Mouse (Mus musculus): Measurements from ENCODE around the gene Gng2. TPM values are rescaled to one million over a fixed set of nuclear protein-coding genes. Genes with fewer than 3 reads are reported as not detected.

Gene Gng2
- polyA plus RNA-seq, 1 experiment from 2014 or later: 39.9 TPM

DNA sequence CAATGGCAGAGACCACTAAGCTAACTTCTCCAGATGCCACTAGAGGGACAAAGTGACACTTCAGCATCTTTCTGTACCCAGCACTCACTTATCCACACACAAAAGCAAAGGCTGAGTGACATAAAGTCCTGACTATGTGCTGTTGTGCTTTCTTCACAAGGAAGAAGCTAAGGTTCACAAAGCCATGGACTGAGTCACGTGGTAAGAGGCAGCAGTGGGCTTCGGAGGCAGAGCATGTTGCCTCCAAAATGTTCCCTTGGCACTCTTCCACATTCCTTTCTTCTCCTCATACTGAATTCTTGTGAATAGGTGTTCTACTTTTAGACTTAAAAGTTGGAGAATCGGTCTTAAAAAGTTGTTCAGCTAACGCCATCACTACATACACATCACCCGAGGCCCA is 3.0 kb downstream of the Gng2 start:
- 36% methylated on average over 5 of the region's 5 CpGs for WGBS
- Histone ChIP-seq H3K4me2 (peak overlapping the region; percentile 70), H3K27ac (replicated peaks) (no peak overlapping the region), H3K9me3 (no peaks in the 10 kb centered on the region), H3K27me3 (replicated peaks) (no peaks in the 10 kb centered on the region), H3K9ac (peak overlapping the region; percentile 74; the same call in 1 of the 2 replicates), H3K4me3 (peak overlapping the region; percentile 42; the same call in 1 of the 2 replicates), H3K4me1 (peaks cover 41% of the 10 kb centered on the region), H3K36me3 (no peaks in the 10 kb centered on the region)
- no peak for ATAC-seq (ENCODE audit: extremely low read depth, insufficient number of reproducible peaks, low FRiP score, low TSS enrichment)

- no peak overlapping the region for H3K4me2 ChIP-seq
- WGBS: 74% methylated on average over 13 of the region's 13 CpGs
- no peak for ATAC-seq (ENCODE audit: extremely low read depth, insufficient number of reproducible peaks, low FRiP score, low TSS enrichment)
Measured at GRCm38 (mm10) chr14:19972316-19973029, 5.0 kb downstream of the Gng2 start.

GRCm38 (mm10) chr14:19970845-19971244 is 6.6 kb downstream of the Gng2 start:
- H3K27ac ChIP-seq (replicated peaks): no peak overlapping the region
- no peaks in the 10 kb centered on the region for H3K36me3 ChIP-seq
- no peak for ATAC-seq (ENCODE audit: extremely low read depth, insufficient number of reproducible peaks, low FRiP score, low TSS enrichment)
- no peak overlapping the region; the same call in 1 of the 2 replicates for H3K9ac ChIP-seq
- H3K4me3 ChIP-seq: no peak overlapping the region
- no peak overlapping the region for H3K4me2 ChIP-seq
- peaks cover 38% of the 10 kb centered on the region for H3K4me1 ChIP-seq
- no peaks in the 10 kb centered on the region for H3K9me3 ChIP-seq
- 55% methylated on average over 3 of the region's 3 CpGs for WGBS
- H3K27me3 ChIP-seq (replicated peaks): no peaks in the 10 kb centered on the region

More at GRCm38 (mm10) chr14:19972316-19973029, 5.0 kb downstream of the Gng2 start:
- Histone ChIP-seq H3K9me3 (no peaks in the 10 kb centered on the region), H3K27ac (replicated peaks) (no peak overlapping the region), H3K4me3 (no peak overlapping the region), H3K27me3 (replicated peaks) (no peaks in the 10 kb centered on the region), H3K9ac (no peak overlapping the region), H3K4me1 (peaks cover 39% of the 10 kb centered on the region), H3K36me3 (no peaks in the 10 kb centered on the region)

GRCm38 (mm10) chr14:19970106-19970785 is 7.2 kb downstream of the Gng2 start:
- ATAC-seq (ENCODE audit: extremely low read depth, insufficient number of reproducible peaks, low FRiP score, low TSS enrichment): no peak
- WGBS: 80% methylated on average over 6 of the region's 6 CpGs
- Histone ChIP-seq H3K4me1 (peaks cover 35% of the 10 kb centered on the region), H3K4me3 (no peak overlapping the region), H3K27me3 (replicated peaks) (no peaks in the 10 kb centered on the region), H3K9me3 (no peaks in the 10 kb centered on the region; the same call in 1 of the 2 replicates), H3K9ac (no peak overlapping the region; the same call in 1 of the 2 replicates), H3K36me3 (no peaks in the 10 kb centered on the region), H3K4me2 (no peak overlapping the region), H3K27ac (replicated peaks) (no peak overlapping the region)

GRCm38 (mm10) chr14:19969566-19969965 is 7.9 kb downstream of the Gng2 start:
- no peak overlapping the region for H3K4me2 ChIP-seq
- no peaks in the 10 kb centered on the region for H3K27me3 ChIP-seq (replicated peaks)
- no peaks in the 10 kb centered on the region; the same call in 1 of the 2 replicates for H3K9me3 ChIP-seq
- ATAC-seq (ENCODE audit: extremely low read depth, insufficient number of reproducible peaks, low FRiP score, low TSS enrichment): no peak
- no peak overlapping the region for H3K27ac ChIP-seq (replicated peaks)
- 77% methylated on average over 1 of the region's 1 CpGs for WGBS
- H3K4me1 ChIP-seq: peaks cover 28% of the 10 kb centered on the region
- H3K36me3 ChIP-seq: no peaks in the 10 kb centered on the region
- H3K9ac ChIP-seq: no peak overlapping the region
- H3K4me3 ChIP-seq: no peak overlapping the region

DNA sequence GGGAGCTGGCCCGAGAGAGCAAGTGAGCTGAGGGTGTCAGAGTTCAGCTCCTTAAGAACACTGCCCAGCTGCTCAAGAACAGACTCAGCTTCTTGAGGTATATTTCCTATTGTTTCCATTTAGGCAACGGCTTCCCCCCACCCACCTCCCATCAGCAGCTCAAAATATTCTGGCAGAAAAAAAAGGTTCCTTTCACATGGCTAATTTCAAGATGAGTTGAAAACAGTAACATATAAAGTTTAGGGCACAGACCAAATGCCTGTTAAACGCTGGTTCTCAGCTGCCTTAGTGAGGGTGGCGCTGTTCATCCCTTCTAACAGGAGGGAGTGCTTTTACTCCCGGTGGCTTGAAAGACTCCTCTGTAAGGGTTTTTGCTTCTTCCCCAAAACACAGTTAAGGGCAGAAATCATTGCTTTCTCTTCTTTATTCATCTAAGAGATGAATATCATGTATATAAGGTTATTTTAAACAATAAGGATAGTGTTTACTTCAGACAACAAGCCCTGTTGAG is 8.4 kb downstream of the Gng2 start:
- Histone ChIP-seq H3K36me3 (no peaks in the 10 kb centered on the region), H3K27ac (replicated peaks) (no peak overlapping the region), H3K4me1 (peaks cover 24% of the 10 kb centered on the region), H3K9me3 (no peaks in the 10 kb centered on the region; the same call in 1 of the 2 replicates), H3K4me2 (no peak overlapping the region), H3K27me3 (replicated peaks) (no peaks in the 10 kb centered on the region), H3K9ac (no peak overlapping the region), H3K4me3 (no peak overlapping the region)
- ATAC-seq (ENCODE audit: extremely low read depth, insufficient number of reproducible peaks, low FRiP score, low TSS enrichment): no peak
- 58% methylated on average over 5 of the region's 5 CpGs for WGBS

DNA sequence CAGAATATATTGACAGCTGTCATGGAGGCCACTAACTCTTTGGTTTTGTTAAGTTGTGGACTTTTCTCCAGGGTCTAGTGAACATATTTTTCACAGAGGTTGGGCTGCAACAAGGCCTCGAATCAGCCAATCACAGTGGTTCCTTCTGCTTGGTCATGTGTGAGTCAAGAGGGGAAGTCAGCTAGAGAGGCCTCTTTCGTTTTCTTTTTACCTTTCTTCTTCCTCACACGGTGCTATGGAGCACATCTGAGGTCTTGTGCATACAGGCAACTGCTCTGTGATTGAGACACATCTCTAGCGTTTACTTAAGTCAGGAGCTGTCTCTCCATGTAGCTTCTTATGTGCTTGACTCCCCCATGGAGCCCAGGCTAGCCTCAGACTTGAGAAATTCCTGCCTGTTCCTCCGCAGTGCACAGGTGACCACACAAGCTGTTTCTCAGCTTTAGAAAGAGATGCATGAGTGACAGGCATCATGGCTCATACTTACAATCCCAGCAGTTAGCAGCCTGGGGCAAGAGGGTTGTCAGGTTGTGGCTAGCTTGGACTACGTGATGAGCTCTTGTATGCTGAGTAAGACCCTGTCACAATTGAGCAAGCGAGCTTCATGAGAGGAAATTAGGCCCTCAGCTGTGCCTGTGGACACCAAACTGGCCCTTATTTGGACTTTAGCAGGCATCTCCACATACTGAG is 9.0 kb downstream of the Gng2 start:
- no peak overlapping the region for H3K27ac ChIP-seq (replicated peaks)
- H3K4me3 ChIP-seq: no peak overlapping the region
- no peak overlapping the region for H3K4me2 ChIP-seq
- H3K4me1 ChIP-seq: peaks cover 24% of the 10 kb centered on the region
- 75% methylated on average over 7 of the region's 7 CpGs for WGBS
- no peaks in the 10 kb centered on the region for H3K27me3 ChIP-seq (replicated peaks)
- H3K9me3 ChIP-seq: no peaks in the 10 kb centered on the region; the same call in 1 of the 2 replicates
- ATAC-seq (ENCODE audit: extremely low read depth, insufficient number of reproducible peaks, low FRiP score, low TSS enrichment): no peak
- no peaks in the 10 kb centered on the region for H3K36me3 ChIP-seq
- H3K9ac ChIP-seq: no peak overlapping the region

DNA sequence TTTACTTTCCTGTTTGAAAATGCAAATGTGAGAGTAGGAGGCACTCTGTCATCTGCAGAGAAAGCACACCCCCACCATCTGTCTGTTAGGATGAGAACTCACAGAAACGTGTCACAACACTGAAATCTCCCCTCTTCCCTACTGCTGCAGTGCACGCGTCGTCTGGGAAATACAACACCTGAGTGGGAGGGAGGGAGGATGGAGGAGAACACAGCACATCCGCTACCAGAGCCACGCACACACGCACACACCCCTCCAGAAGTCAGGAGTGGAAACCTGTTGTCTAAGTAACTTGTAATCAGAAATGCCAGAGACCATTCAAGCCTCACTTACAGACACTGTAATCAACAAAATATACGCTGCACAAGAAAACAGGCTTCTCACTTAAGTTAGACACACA is 9.9 kb downstream of the Gng2 start:
- no peak overlapping the region for H3K27ac ChIP-seq (replicated peaks)
- WGBS: 56% methylated on average over 8 of the region's 8 CpGs

DNA sequence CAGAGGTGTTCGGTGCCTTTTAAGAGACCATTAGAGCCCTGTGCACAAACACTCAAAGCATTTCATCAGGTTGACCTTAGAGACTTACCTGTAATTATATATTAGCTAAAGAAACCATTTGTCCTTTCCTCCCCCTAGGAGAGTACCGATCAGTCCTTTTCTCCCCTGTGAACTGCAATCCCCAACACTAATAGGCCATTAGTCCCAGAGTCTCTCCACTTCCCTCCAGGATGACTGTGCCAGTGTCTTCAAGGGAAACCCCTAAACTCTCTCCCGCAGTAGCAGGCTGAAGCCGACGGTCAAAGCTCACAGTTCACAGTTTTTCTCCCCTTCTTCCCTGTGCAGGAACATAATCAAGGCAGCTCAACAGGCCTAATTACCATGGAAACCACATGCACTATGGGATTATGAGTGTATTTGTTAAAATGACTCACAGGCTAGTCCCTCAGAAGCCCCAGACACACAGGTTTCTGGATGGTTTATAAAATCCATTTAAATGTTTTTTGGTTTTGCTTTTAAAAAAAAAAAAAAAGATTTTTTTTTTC is 13.4 kb downstream of the Gng2 start:
- ATAC-seq (ENCODE audit: extremely low read depth, insufficient number of reproducible peaks, low FRiP score, low TSS enrichment): no peak
- Histone ChIP-seq H3K27ac (replicated peaks) (no peak overlapping the region), H3K36me3 (no peaks in the 10 kb centered on the region), H3K9me3 (no peaks in the 10 kb centered on the region; the same call in 1 of the 2 replicates), H3K4me3 (no peak overlapping the region), H3K9ac (no peak overlapping the region), H3K4me2 (no peak overlapping the region), H3K4me1 (peaks cover 11% of the 10 kb centered on the region), H3K27me3 (replicated peaks) (no peaks in the 10 kb centered on the region)
- whole genome bisulfite sequencing: 77% methylated on average over 5 of the region's 5 CpGs

More for the DNA sequence above, 9.9 kb downstream of the Gng2 start:
- Histone ChIP-seq H3K27me3 (replicated peaks) (no peaks in the 10 kb centered on the region), H3K9ac (no peak overlapping the region), H3K4me2 (no peak overlapping the region), H3K9me3 (no peaks in the 10 kb centered on the region; the same call in 1 of the 2 replicates), H3K4me3 (no peak overlapping the region), H3K36me3 (no peaks in the 10 kb centered on the region), H3K4me1 (peaks cover 24% of the 10 kb centered on the region)
- no peak for ATAC-seq (ENCODE audit: extremely low read depth, insufficient number of reproducible peaks, low FRiP score, low TSS enrichment)

DNA sequence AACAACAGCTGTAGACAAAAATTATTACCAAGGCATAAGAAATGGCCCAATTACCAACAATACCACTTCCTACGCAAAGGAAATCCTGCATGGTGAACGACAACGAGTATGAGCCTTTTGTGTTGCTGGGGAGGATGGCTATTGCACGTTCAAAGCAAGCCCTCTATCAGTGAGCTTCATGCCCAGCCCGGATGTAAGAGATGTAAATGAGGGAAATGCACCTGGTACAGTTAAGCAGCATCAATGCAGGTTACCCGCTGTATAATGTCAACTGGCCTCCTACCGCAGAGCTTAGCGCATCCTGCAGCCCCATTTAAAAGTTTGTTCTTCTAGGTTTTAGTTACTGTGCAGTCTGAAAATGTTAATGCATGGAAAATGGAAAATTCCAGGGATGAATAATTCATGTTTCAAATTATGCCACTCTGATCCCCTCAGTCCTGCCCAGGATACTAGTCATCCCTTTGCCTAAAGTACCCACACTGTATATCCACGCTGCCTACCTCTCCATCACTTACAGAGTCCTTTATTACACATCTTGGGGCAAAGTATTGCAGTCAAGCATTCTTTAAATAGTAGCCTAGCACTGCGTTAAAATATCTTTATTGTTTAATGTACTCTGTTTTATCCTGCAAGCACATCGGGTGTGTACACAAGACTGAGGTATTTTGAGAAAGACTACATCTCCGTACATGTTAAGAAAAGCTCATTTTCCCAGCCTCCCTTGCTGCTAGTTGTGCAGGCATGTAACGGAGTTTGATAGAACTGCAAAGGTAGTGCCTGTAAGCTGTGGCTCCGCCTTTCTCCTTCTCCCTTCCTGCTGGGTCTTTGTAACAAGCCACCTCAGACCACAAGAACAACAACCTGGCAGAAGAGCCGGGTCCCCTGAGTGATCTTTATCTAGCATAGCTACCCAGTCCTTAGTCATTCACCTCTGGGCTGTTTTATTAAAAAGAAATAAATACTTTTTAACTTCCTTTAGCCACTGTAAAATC is 15.2 kb downstream of the Gng2 start:
- no peaks in the 10 kb centered on the region; the same call in 1 of the 2 replicates for H3K9me3 ChIP-seq
- no peak overlapping the region for H3K9ac ChIP-seq
- H3K4me2 ChIP-seq: no peak overlapping the region
- H3K27ac ChIP-seq (replicated peaks): no peak overlapping the region
- no peak overlapping the region for H3K4me3 ChIP-seq
- no peaks in the 10 kb centered on the region for H3K36me3 ChIP-seq
- no peak for ATAC-seq (ENCODE audit: extremely low read depth, insufficient number of reproducible peaks, low FRiP score, low TSS enrichment)
- H3K4me1 ChIP-seq: peaks cover 6% of the 10 kb centered on the region; the same call in 1 of the 2 replicates
- 71% methylated on average over 15 of the region's 15 CpGs for WGBS
- H3K27me3 ChIP-seq (replicated peaks): no peaks in the 10 kb centered on the region

Data from heart, embryonic 13.5 days (tissue).